Mouse (Mus musculus): ENCODE measurements around the gene Timeless.
A peak's percentile ranks its signal among the peaks of the same experiment; 100 is the strongest.
"Not testable (repeated sequence)": the region's sequence is repeated elsewhere in the genome, so short reads cannot be mapped to it uniquely, and the experiment has no call there.

The Timeless gene

DNA sequence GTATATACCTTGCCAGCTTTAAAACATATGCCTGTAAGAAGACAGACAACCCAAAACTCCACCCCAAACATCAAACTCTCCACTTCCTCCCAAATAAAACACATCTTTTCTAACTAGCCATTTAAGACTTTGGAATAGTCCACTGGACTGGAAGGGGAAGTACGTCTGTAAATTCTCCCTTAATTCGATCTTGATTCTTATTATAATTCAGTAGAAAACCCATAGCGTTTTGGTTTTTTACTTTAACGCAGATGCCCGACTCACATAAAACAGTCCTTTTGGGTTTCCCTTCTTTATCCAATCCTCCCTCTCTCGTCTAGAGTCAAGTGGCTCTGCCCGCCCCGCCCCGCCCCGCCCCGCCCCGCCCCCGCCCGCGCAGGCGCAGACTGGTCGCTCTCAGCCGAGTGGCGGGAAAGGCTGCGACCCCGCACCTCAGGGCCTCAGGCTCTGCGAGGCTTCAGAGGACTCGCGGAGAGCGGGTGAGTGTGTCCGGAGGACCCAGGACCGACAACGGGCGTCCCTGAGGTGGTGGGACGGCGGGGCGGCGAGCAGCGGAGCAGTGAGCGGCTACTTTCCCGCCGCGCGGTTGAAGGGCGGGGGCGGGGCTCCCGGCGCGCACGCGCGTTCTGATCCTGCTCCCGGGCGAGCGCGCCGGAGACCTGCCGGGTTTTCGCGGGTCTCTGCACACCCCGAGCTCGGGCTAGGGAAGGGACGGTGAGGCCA lies at the start of gene Timeless:
Timeless (plus strand) TSS at position 369 of the 723 bp plus-strand sequence.
- peak; percentile 80 for DNase-seq (ENCODE audit: low spot score)

DNA sequence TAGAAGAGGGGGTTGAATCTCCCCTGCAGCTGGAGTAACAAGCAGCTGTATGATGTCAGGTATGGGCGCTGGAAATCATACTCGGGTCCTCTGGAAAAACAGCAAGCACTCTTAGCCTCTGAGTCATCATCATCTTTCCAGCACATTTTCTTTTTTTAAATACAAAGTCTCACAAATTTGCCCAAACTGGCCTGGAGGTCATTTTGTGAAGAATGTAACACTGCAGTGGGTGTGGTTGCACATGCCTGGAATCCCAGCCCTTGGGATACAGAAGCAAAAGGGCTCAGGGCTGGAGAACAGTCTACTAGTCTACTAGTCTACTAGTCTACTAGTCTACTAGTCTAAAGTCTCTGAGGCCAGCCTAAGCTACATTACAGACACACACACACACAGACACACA lies 47.6 kb upstream of the Timeless start:
- DNase-seq (ENCODE audit: low spot score), result no peak

DNA sequence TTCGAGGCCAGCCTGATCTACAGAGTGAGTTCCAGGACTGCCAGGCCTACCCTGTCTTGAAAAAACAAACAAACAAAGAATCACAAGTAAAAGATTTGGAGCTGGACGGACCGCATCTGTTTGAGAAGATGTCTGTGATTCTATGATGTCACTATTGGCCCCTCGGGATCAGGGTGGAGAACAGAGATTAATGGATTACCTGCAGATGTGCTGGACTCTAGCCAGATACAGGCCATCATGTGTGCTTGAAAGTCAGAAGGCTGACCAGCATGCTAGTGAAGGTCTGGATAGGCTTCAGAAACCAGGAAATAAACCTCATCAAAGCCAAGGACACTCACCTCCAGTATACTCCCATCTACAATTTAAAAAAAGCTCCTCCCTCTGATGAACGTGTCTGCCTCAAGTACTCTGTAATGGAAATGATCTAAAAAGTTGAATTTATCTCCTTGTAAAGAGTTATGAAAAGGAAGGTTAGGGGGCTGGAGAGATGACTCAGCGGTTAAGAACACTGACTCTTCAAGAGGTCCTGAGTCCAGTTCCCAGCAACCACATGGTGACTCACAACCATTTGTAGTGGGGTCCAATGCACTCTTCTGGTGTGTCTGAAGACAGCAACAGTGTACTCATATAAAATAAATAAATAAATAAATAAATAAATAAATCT lies 46.5 kb upstream of the Timeless start:
- DNase-seq (ENCODE audit: low spot score), result no peak

DNA sequence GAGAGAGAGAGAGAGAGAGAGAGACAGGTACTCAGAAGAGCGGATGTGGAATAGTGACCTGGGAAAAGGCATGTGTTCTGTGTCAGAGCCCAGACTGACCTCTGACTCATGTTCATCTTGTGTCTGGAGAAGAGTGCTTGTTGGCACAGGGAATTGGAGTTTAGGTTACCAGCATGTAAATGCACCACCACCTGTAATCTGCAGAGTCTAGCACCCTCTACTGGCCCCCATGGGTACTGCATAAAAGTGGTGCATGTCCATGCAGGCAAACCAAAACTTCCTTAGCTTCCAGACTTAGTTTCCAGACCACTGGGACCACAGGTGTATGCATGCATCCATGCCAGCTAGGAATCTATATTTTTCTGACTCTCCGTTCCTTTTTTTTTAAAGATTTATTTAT lies 45.9 kb upstream of the Timeless start:
- peak; percentile 91 for DNase-seq (ENCODE audit: low spot score)

DNA sequence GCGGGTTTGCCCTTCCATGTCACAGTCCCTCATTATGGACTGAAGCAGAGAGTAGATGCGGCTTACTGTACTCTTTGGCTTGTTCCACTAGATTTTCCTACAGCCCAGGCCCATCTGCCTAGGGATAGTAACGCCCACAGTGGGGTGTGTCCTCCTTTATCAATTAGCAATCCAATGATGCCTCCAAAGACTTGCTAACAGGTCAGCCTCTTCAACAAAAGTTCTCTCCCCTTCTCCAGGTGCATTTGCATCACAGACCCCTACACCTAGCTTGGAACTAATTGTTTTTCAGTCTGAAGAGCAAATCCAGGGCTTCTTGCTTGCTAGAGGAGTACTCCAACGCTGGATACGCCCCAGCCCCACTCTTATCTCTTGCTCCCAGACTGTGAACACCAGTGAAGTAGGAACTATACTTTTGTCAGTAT lies 44.7 kb upstream of the Timeless start:
- peak; percentile 69 for DNase-seq (ENCODE audit: low spot score)

DNA sequence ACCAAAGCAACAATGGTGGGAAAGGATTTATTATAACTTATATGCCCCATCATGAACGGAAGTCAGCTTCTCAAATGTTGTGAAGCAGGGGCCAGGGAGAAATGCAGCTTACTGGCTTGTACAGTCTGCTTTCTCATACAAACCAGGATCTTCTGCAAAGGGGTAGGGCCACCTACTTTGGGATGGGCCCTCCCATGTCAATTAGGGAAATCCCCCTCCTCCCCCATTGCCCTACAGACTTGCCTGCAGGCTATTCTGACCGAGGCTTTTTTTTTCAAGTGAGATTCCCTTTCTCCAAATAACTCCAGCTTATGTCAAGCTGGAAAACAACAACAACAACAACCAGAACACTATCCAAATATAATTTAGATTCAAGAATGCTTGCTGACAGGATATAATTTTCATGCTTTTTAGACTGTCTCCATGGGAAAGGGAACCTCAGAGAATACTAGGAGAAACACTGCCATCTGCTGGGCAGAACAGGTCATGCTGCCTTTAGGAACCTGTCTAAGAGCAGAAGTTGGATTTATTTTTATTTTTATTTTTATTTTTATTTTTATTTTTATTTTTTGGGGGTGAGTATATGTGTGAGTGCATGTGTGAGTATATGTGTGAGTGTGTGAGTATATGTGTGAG lies 43.5 kb upstream of the Timeless start:
- peak; percentile 86 for DNase-seq (ENCODE audit: low spot score)

DNA sequence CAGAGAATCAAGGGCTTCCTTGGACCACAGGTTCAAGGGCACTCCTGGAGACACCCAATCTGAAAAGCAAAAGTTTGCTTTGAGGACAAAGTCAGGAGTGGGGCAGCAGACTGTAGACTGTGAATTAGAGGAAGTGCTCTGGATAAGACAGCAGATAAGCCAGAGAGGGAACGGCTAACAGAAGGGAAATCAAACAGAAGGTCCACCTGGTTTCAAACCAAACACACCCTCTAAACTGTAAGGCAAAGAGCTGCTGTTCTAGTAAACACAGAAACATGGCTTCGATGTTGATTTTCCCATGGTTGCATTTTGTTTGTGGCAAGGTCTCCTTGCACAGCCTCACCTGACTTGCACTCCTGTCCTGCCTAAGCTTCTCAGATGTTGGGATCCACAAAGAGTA lies 40.4 kb upstream of the Timeless start:
- no peak for DNase-seq (ENCODE audit: low spot score)

DNA sequence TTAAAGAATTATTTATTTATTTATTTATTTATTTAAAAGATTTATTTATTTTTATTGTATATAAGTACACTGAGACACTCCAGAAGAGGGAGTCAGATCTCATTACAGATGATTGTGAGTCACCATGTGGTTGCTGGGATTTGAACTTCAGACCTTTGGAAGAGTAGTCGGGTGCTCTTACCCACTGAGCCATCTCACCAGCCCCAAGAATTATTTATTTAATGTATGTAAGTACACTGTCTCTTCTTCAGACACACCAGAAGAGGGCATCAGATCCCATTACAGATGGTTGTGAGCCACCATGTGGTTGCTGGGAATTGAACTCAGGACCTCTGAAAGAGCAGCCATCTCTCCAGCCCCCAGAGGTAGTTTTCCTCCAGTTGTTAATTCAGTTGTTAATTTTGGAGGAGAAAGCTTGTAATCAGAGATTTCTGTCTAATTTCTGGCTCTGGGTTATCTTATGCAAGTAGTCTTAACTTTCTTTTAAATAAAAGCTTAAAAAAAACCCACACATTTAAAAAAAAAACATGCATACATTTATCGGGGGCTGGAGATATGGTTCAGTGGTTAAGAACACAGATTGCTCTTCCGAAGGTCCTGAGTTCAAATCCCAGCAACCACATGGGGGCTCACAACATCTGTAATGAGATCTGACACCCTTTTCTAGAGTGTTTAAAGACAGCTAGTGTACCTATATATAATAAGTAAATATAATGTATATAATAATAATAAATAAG lies 39.7 kb upstream of the Timeless start:
- DNase-seq (ENCODE audit: low spot score), result not testable (repeated sequence)

DNA sequence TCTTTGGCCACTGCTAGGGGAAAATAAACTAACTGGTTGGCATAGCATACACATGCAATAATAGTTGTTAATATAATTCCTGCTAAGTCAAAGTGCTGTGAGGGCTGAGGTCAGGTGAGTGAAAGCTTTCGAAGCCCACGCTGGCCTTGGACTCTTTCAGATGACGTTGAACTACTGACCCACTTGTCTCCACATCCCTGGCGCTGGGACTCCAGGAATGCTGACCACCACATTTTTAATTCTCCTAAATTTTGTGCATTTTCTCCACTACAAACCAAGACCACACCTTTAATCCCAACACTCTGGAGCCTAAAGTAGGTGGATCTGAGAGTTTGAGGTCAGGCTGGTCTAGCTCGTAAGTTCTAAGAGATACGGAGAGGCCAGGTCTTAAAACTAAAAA lies 38.8 kb upstream of the Timeless start:
- DNase-seq (ENCODE audit: low spot score), result no peak

DNA sequence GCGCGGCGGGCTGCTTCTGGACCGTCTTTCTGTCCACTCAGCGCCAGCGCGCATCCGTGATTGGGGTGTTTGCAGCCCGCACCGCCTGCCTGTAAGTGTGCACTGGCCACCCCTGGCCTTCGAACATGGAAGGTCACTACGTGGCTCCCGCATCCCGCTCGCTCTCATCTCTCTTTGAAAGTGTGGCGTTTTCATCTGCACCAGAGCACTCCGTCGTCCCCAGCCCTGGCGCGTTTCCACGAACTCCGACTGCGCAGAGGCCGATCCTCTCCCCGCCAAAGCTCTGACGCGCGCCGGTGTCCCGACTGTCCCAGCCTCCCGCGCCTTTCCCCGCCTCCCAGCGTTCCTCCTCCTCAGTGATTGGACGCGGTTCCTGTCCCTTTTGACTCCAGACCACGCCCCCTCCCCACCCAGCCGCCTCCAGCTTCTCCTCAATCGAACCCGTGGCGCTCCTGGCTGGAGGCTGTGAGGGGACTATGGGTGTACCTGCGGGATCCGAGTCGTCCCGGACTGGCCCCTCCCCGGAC lies 37.8 kb upstream of the Timeless start, which contains the start of gene Gls2:
Gls2 (plus strand) TSS at position 434 of the 527 bp plus-strand sequence.
- peak; percentile 96 for DNase-seq (ENCODE audit: low spot score)

DNA sequence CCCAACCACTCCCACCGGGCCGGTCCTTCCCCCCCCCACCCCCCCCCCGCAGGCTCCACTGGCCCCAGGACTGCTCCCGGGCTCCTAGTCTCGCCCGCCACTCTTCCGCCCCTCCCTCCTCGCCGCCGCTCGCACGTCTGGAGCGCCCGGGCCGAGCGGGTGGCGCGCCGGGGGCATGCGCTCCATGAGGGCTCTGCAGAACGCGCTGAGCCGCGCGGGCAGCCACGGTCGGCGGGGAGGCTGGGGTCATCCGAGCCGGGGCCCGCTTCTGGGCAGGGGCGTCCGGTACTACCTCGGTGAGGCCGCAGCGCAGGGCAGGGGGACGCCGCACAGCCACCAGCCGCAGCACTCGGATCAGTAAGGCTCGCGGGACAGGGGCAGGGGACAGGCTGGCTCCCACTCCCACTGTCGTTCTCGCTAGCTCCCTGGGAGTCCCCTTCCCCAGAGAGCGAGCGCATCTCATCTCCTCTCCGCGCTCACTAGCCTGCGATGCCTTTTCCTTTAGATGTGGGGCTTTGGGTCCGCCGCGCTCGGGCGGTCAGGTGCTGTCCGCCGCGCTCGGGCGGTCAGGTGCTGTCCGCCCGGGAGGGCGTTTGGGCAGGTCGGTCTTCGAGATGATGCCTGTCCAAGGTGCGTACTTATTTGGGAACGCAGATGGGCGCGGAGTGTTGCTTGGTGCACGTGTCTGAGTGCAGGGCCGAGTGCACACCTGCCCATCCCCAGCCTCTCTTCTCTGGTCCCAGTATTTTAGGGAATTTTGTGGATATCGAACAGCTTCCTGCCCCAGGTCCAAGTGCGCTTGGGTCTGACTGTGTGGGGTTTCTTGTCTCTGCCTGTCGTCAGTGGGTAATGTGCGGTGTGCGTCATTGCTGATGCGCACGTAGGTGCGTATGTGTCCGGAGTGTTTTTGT lies 37.1 kb upstream of the Timeless start:
- DNase-seq (ENCODE audit: low spot score), result no peak

DNA sequence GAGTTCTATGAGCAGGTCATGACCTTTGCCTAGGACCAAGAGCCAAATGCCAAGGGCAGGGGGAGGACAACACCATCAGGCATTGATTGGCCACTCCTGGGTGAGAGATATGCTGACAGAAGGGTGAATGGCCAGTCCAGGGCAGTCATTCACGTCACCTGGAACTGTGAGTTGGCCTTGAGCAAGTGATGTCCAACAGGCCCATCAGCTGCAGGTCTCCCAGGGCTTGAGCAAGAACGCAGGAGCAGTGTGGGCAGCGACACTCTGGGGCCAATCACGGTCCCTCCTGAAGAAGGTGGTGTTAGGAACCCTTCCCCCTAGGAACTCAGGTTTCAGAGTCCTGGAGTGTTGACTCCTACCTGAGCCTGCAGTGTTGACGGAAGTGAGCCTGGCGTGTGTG lies 30.0 kb upstream of the Timeless start:
- DNase-seq (ENCODE audit: low spot score), result no peak

DNA sequence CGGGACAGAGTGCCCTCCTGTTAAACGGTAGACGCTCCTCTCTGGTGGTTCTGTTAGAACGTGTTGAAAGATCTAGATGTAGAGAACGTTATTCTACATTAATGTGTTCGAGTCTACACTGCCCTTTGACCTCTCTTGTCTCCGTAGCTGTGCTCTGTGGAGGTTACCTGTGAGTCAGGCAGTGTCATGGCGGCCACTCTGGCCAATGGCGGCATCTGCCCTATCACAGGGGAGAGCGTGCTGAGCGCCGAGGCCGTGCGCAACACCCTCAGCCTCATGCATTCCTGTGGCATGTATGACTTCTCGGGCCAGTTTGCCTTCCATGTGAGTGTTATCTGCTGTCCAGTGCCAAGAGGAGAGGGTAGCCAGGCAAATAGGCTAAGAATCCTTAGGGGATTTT lies 26.9 kb upstream of the Timeless start:
- DNase-seq (ENCODE audit: low spot score), result no peak

DNA sequence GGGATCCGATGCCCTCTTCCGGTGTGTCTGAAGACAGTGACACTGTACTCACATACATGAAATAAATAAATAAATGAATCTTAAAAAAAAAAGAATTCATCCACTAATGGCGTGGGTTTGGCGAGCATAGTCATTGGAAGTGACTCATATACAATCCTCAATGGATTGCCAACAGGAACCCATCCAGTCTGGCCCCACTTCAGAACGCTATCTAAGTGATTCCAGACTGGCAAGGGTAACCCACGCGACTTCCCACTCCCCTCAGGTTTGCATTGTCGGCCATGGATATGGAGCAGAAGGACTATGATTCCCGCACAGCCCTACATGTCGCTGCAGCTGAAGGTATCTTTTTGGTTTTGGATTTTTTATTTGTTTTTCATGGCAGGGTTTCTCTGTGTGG lies 23.5 kb upstream of the Timeless start:
- no peak for DNase-seq (ENCODE audit: low spot score)

DNA sequence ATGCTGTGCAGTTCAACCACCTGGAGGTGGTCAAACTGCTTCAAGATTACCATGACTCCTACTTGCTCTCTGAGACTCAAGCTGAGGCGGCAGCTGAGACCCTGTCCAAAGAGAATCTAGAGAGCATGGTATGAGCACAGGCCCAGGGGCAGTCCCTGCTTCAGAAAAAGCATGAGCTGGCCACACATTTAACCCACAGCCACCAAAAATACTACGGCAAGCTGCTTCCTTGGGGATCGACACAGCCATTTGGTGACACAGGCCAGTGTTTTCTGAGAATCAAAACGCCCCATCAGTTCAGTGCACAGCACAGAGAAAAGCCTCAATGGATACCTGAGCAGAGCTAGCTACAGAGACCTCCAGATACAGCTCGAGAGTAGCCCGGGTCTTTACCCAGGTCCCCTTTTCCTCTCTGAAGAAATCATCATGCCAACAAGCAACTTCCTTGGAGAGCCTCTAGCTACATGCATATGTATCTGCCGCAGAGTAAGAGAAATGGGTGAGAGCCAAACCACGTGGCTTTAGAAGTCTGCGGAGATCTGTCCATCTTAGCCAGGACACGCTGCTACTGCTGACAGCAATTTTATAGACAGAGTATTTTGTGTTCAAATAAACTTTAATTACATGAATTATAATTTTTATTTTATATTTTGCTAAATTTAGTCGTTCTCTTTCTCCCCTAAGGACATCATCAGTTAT lies 22.4 kb upstream of the Timeless start:
- DNase-seq (ENCODE audit: low spot score), result no peak

DNA sequence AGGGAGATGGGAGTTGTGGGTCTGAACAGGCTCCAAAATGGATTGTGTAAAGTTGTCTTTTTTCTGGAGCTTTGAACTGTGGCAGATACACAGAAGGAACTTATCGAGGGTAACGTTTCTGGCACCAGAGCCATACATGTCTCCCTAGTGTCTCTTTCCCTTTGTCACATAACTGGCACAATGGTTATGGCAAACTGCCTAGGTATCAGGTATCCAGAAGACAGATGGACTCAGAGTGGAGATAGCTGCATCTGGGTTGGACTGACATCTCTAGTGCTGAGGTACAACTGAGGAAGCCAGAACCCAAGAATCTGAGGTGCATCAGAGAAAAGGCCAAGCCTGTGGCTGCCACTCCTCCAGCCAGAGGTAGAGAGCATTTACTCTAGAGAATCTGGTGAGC lies 21.7 kb upstream of the Timeless start:
- DNase-seq (ENCODE audit: low spot score), result no peak

DNA sequence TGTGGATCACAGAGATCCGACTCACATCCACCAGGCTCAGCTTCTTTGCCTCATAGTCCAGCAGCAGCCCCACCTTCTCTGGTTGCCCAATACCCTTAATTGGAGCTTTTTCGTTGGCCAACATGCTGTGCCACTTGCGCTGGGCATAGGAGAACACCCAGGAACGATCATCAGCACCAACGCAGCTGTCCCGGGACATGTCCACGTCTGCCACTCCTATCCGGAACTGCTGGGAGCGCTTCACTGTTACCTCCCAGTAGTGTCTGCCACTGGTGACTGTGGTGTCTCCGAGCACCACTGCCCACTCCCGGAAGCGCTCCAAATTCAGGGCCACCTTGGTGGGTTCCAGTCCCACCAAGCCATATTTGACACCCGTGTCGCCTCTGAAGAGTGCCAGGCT lies 20.9 kb upstream of the Timeless start:
- DNase-seq (ENCODE audit: low spot score), result no peak

DNA sequence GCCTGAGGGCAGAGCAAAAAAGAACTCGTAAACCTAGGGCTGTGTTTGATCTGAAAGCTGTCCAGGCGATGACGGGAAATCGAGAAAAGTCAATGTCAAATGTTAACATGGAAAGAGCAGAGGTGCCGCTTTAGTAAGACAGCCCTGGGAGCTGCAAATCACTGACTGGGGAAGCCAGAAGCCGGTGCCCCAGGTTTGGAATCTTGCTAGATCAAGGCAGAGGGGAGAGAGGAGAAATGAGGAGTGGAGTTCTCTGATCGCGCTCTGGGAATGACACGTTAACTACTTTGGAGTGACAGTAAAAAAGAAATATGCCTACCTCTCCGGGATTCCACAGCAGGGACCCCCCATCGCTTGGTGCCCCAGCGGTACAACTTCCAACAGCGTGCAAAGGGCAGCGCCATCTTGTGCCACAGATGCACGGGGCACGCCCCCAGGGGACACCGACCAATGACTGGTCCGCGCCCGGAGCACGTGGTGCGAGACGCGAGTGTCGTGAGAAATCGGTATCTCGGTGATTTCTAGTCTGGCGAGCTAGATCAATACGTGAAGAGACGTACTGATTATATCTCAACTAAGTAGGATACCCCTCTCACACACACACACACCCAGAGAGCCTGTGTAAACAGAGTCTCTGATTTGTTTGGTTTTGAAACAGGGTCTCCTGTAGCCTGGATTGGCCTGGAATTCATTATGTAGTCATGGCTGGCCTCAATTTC lies 20.3 kb upstream of the Timeless start, which contains the start of gene Spryd4:
Spryd4 (minus strand) TSS at position 418 of the 719 bp plus-strand sequence.
- peak; percentile 87 for DNase-seq (ENCODE audit: low spot score)

DNA sequence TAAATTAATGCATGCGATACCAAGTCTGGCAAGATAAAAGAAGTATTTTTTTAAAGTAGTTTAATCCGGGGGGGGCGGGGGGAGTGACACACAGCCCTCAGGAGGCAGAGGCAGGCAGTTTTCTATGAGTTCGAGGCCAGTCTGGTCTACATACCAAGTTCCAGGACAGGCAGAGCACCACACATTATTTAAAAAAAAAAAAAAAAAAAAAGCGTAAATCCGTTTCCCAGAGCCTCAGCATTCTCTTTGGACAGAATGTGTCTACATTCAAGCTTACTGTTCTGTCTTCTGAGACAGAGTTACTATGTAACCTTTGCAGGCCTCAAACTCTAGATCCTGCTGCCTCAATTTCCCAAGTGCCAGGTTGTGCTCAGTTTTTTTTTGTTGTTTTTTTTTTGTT lies 19.7 kb upstream of the Timeless start:
- DNase-seq (ENCODE audit: low spot score), result no peak

DNA sequence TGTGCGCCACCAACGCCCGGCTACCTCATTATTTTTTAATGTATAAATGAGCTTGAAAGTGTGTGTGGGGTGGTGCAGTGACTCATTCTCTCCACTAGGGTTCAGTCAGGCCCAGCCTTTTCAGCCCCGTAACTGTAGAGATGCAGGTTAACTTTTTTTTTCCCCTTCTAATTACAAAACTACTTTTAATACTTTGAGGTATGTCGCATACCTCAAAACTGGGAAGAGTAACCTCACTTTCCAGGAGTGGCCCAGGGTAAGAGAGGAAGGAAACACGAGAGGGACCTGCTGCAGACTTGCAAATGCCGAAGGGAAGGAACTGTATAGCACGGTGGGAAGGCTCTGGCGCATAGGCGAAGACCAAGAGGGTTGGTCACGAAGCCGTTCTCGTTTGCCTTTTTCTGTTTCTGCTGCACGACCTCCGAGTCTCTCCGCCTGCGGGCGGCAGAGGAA lies 19.0 kb upstream of the Timeless start:
- peak; percentile 80 for DNase-seq (ENCODE audit: low spot score)

Data from c-Kit-positive CD71-positive TER-119-positive erythroid progenitor cells, embryonic 14.5 days (primary cell).